Mouse (Mus musculus): ENCODE data around the gene Angptl3. TPM values are rescaled to one million over a fixed set of nuclear protein-coding genes. Genes with fewer than 3 reads are reported as not detected.

The Angptl3 gene
- total and polyA plus RNA-seq, 3 experiments, result not detected

GRCm38 (mm10) chr4:99028377-99028776, 2.4 kb upstream of the Angptl3 start:
- Histone ChIP-seq H3K27ac (ENCODE audit: insufficient read depth, low read depth) (no peak overlapping the region), H3K27me3 (replicated peaks) (no peaks in the 10 kb centered on the region), H3K4me2 (ENCODE audit: insufficient read depth, low read depth, poor library complexity, severe bottlenecking) (no peak overlapping the region), H3K9ac (ENCODE audit: insufficient read depth, low read depth) (no peak overlapping the region), H3K79me2 (replicated peaks; ENCODE audit: control insufficient read depth, extremely low read depth, insufficient read depth, poor library complexity, severe bottlenecking) (no peaks in the 10 kb centered on the region), H3K4me3 (replicated peaks in 1 of 3; ENCODE audit: low read depth in 2 of 3, low read length in 2 of 3, poor library complexity in 1 of 3) (no peak overlapping the region), H3K9me3 (replicated peaks; ENCODE audit: low read length) (no peaks in the 10 kb centered on the region), H3K36me3 (replicated peaks in 1 of 2; ENCODE audit: control insufficient read depth in 1 of 2, insufficient read depth in 1 of 2, low read length in 1 of 2) (no peaks in the 10 kb centered on the region), H3K4me1 (ENCODE audit: control insufficient read depth in 1 of 2, insufficient read depth in 2 of 2) (no peaks in the 10 kb centered on the region)
- no peak for DNase-seq (ENCODE audit: extremely low read depth)
- dilution Hi-C loops (cut with MboI; ENCODE audit: extremely low pct_ligation_motif_present, extremely low pct_unique_long_range_greater_than_20kb, low sequenced_read_pairs) (no loop called here), in situ Hi-C loops (cut with MboI; ENCODE audit: low pct_ligation_motif_present, low pct_unique_long_range_greater_than_20kb, low sequenced_read_pairs) (no loop called here)
- TF ChIP-seq NELFE (IDR thresholded peaks at IDR 0.05; ENCODE audit: low read depth, low read length) (no peak), ELF1 (IDR thresholded peaks at IDR 0.05; ENCODE audit: low read depth, low read length) (no peak), SIN3A (IDR thresholded peaks at IDR 0.05; ENCODE audit: low read length) (no peak), TCF12 (IDR thresholded peaks at IDR 0.05; ENCODE audit: low read depth, low read length) (no peak), KAT2A (IDR thresholded peaks at IDR 0.05; ENCODE audit: insufficient replicate concordance, low read length) (no peak), JUND (conservative IDR thresholded peaks at IDR 0.05; ENCODE audit: low read depth, low read length) (no peak), MEF2A (IDR thresholded peaks at IDR 0.05; ENCODE audit: borderline replicate concordance, low read depth, low read length) (no peak), IRF4 (IDR thresholded peaks at IDR 0.05; ENCODE audit: low read depth, low read length) (no peak), USF2 (conservative IDR thresholded peaks at IDR 0.05; ENCODE audit: low read depth, low read length) (no peak), ZMIZ1 (IDR thresholded peaks at IDR 0.05; ENCODE audit: low read depth, low read length) (no peak), EP300 (IDR thresholded peaks at IDR 0.05; ENCODE audit: low read length) (no peak), ETS1 (conservative IDR thresholded peaks at IDR 0.05; ENCODE audit: low read depth, low read length) (no peak), USF1 (IDR thresholded peaks at IDR 0.05; ENCODE audit: low read depth, low read length) (no peak), POLR2AphosphoS2 (IDR thresholded peaks at IDR 0.05; ENCODE audit: low read depth, low read length) (no peak), SMC3 (IDR thresholded peaks at IDR 0.05; ENCODE audit: low read depth, low read length) (no peak), MYC (IDR thresholded peaks at IDR 0.05; ENCODE audit: low read depth, low read length) (no peak), ZNF384 (IDR thresholded peaks at IDR 0.05; ENCODE audit: low read depth, low read length) (no peak), RCOR1 (conservative IDR thresholded peaks at IDR 0.05; ENCODE audit: low read depth, low read length) (no peak), NRF1 (IDR thresholded peaks at IDR 0.05; ENCODE audit: low read depth, low read length) (no peak)

- H3K4me2 ChIP-seq (ENCODE audit: insufficient read depth, low read depth, poor library complexity, severe bottlenecking), result peak overlapping the region; percentile 22; the same call in 1 of the 2 replicates
- no peak overlapping the region; the same call in 1 of the 2 replicates for H3K9ac ChIP-seq (ENCODE audit: insufficient read depth, low read depth)
- H3K9me3 ChIP-seq (replicated peaks; ENCODE audit: low read length), result no peaks in the 10 kb centered on the region
- H3K36me3 ChIP-seq (replicated peaks in 1 of 2; ENCODE audit: control insufficient read depth in 1 of 2, insufficient read depth in 1 of 2, low read length in 1 of 2), result no peaks in the 10 kb centered on the region
- no peaks in the 10 kb centered on the region for H3K27me3 ChIP-seq (replicated peaks)
- no peak overlapping the region for H3K4me3 ChIP-seq (replicated peaks in 1 of 3; ENCODE audit: low read depth in 2 of 3, low read length in 2 of 3, poor library complexity in 1 of 3)
- H3K4me1 ChIP-seq (ENCODE audit: control insufficient read depth in 1 of 2, insufficient read depth in 2 of 2), result no peaks in the 10 kb centered on the region
- no peaks in the 10 kb centered on the region for H3K79me2 ChIP-seq (replicated peaks; ENCODE audit: control insufficient read depth, extremely low read depth, insufficient read depth, poor library complexity, severe bottlenecking)
- no peak overlapping the region for H3K27ac ChIP-seq (ENCODE audit: insufficient read depth, low read depth)
- no peak for DNase-seq (ENCODE audit: extremely low read depth)
- TF ChIP-seq NRF1 (IDR thresholded peaks at IDR 0.05; ENCODE audit: low read depth, low read length) (peak; percentile 76), GABPA (IDR thresholded peaks at IDR 0.05; ENCODE audit: insufficient replicate concordance, low read depth, low read length) (no peak)
- in situ Hi-C loops (cut with MboI; ENCODE audit: low pct_ligation_motif_present, low pct_unique_long_range_greater_than_20kb, low sequenced_read_pairs), result no loop called here
- dilution Hi-C loops (cut with MboI; ENCODE audit: extremely low pct_ligation_motif_present, extremely low pct_unique_long_range_greater_than_20kb, low sequenced_read_pairs), result no loop called here
These were observed 2.2 kb downstream of the Angptl3 start for GRCm38 (mm10) chr4:99032921-99033320.

All from CH12.LX (cell line).